Mouse (Mus musculus) heart, adult 18-20 months (tissue): ENCODE results near the gene E330009J07Rik. TPM values are rescaled to one million over a fixed set of nuclear protein-coding genes. Genes with fewer than 3 reads are reported as not detected.
A peak's percentile ranks its signal among the peaks of the same experiment; 100 is the strongest.

Experiments
- DNase-seq, 2 experiments: peaks; one replicate each; pipeline ENCODE4 v3.0.0; 2021 to 2022; ENCODE audit warnings: mixed read lengths in 1 of 2
- long read RNA-seq, 2 experiments: library from polyadenylated mRNA; stranded (forward); transcript quantifications; one replicate each; pipeline ENCODE4 v2.0.0; 2021
- total RNA-seq, 2 experiments: library from RNA; stranded (reverse); gene quantifications; 2 replicates each; pipeline ENCODE4 v1.2.3; 2021

E330009J07Rik gene
- total RNA-seq: 1 to 10 TPM; 4.0 to 4.3 TPM
- long read RNA-seq, experiment 1, full-length matches to known transcripts: 2 of 2 reads
- long read RNA-seq, experiment 1, partial matches to known transcripts: 0 of 2 reads
- long read RNA-seq, experiment 1, other reads (novel, unspliced or antisense): 0 of 2 reads
- long read RNA-seq, experiment 2, partial matches to known transcripts: 0 of 1 reads
- long read RNA-seq, experiment 2, other reads (novel, unspliced or antisense): 1 of 1 reads

DNA sequence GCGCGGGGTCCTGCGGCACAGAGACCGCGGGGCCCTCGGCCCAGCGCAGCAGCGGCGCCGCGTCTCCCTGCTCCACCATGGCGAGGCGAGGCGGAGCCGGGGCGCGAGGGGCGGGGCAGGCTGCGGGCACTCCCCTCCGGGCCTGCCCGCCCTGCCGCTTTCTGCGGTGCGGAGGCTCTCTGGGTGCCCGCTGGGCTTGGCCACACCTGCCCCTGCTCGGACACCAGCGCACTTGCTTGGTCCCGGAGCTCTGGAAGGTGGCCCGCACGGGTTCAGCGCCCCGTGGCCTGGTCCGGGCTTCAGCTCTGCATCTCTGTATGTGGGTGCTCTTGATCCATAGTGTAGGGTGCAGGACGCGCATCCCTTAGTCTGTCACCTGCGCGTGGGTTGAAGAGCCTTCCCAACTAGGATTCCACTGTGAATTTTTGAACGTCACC, at the start of gene E330009J07Rik:
Gene E330009J07Rik (minus strand): TSS at position 89 of the 437 bp plus-strand sequence.
- peak; percentile 85 to 88 for DNase-seq

DNA sequence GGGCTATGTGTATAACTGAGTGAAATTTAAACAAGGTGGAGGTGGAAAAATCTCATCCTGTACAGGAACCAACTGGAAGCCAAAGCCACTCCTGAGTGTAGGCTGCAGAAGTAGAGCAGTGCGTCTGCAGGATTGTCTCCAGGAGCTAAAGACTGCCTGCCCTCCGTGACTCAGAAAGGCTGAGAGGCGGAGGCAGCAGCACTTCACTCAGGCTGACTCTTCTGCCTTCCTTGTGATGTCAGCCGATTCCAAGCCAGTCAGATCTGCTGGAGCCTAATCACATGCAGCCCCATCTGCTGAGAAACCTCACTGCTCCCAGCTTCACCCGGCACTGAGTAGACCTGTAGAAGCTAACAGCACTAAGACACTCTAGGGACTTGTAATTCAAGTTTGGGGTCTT, 46.4 kb upstream of the E330009J07Rik start:
- no peak for DNase-seq

DNA sequence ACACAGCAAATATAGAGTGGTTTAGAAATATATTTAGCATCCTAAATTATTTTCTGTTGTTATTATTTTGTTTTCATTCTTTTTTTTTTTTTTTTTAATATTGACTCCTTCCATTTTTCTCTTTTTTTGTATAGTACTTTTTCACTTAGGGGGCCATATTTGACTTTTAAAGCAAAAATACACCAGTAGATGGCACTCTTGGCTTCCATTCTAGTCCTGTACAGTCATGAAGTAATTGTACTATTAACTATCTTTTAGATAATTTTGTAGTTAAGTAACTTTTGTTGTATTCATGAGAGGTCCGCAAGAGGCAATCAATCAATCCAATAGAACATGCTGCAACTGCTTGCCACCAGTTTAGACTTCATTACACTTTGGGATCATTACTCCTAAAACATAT, 43.8 kb upstream of the E330009J07Rik start:
- peak in 1 of 2 experiments; percentile 12 for DNase-seq

DNA sequence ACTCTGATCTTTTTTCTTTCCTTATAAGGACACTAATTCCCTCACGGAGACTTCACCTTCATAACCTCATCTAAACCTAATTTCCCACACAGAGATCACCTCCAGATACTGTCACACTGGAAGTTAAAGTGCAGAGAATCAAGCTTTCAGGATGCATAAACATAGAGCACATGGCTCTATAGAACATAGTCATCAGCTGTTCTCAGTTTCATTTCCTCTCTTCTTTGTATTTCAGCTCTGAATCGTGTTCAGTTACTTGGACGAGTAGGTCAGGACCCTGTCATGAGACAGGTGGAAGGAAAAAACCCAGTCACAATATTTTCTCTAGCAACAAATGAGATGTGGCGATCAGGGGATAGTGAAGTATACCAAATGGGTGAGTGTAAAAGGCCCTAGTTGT, 40.2 kb upstream of the E330009J07Rik start:
- no peak for DNase-seq

GRCm38 (mm10) chr6:40471720-40472010, 35.7 kb upstream of the E330009J07Rik start:
- DNase-seq: peak in 1 of 2 experiments; percentile 1

- peak; percentile 94 for DNase-seq
These were observed 35.2 kb upstream of the E330009J07Rik start, which contains the start of gene Ssbp1 for GRCm38 (mm10) chr6:40470916-40471719. Gene Ssbp1, plus strand, starts transcription at chr6:40471352.

DNA sequence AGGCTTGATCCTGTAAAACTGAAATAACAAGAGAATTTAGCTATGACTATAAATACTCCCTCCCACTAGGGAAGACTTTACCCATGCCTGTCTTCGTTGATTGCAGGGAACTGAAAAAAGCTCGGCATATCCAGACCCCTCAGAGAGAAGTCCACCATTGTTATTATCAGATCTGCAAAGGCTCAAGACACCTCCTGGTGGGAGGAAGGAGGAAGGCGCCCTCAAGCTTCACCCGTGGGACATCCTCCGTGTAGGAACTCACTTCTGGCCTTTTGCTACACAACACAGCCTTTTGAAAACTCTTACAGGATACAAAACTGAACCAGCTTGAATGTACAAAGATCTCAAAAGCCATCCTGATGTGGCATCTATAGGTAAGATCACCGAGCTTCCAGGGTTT, 29.8 kb upstream of the E330009J07Rik start:
- DNase-seq: no peak

- DNase-seq: peak in 1 of 2 experiments; percentile 25
These were observed 18.6 kb upstream of the E330009J07Rik start for GRCm38 (mm10) chr6:40454436-40455041.

DNA sequence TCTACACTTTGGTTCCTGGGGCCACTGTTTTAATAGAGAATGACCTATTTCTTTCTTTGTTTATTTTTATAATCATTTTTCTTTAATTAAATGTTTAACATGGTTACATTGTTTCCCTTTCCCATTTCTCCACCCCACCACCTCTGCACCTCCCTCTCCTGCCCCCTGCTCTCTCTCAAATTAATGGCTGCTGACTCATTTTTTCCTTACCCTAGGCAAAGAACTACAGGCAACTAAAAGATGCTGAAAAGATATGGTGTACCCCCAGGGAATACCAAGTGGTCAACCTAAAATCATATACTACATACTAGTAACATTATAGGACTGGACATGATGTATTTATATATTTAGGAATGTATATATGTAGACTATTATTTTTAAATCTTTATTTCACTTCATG, 12.7 kb upstream of the E330009J07Rik start:
- no peak for DNase-seq

DNA sequence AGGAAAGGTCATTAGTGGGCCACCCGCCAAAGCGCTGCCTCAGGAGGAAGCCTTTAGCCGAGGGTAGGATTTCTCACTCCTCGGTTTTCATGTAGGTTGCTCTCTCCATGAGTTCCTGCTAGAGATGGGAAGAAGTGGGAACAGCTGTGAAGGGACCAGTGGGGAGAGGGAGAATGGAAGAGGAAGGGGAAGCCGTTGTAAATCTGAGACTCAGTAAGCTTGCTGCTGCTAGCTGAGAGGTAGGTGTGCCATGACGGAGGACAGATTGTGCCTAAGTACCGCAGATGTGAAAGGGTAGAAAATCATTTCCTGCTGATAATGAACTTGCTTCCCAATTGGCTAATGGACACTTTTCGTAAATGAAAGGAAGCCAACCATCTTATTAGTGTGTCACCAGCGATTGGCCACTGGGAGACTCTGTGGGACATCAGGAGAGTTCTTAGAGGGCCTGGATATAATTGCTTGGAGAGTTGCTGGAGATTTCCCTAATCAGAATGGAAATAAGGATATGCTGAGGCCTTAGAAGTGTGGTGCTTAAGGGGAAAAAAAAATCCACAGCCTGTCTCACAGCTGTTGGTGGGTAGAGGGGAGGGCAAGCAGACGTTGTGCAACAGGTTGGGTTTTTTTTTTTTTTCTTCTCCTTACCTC, 7.5 kb upstream of the E330009J07Rik start:
- no peak for DNase-seq

DNA sequence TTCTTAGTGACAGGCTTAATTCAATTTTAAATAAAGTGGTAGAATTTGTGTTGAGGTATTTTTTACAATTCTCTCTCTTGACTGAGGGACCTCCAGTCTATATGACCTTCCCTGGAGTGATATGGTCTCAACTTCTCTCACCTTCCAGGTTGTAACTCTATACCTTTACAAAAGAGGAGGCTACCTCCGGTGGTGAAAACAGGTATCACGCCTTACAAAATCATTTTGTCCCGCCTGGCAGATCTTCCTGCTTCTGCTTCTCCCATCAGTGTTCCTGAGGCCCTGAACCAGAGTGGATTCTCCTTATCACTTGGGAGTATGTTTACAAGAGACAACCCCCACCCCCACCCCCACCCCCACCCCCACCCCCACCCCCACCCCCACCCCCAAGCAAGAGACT, 5.8 kb upstream of the E330009J07Rik start:
- DNase-seq: no peak

DNA sequence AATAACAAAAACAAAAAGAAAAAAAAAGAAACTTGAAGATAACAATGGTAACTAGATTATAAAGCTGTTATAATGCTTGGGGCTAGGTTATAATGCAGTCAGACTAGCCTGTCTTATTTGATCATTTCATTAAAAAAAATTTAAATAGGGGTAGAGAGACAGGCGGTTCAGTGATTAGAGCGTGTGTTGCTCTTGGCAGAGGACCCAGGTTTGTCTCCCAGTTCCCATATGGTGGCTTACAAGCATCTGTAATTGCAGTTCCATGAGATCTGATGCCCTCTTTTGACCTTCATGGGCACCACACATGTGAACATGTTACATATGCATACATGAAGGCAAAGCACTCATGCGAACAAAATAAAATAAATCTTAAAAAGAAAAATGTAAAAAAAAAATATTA, 5.3 kb upstream of the E330009J07Rik start:
- no peak for DNase-seq

- DNase-seq: no peak
These were observed 3.8 kb upstream of the E330009J07Rik start for GRCm38 (mm10) chr6:40439731-40440130.

DNA sequence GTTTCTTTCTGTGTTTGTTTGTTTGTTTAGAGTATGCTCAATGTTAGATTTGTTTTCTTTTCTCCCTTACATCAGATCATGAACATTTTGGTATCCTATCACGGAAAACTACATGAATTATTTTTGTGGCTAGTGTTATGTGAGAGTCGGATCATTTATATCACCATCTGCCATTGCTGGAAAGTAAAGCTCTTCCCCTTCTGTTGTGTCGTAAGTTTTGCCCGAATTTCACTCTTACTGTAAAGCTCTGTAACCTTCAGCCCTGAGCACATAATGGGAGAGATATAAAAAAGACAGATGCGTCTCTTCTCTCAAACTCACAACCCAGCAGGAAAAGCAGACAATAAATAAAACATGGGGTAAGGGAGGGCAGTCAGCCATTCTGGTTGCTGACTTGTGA, 3.0 kb upstream of the E330009J07Rik start, which contains the start of gene Wee2:
Gene Wee2 (plus strand): TSS at position 153 of the 400 bp plus-strand sequence.
- DNase-seq: no peak

GRCm38 (mm10) chr6:40435151-40436046, 536 bp downstream of the E330009J07Rik start:
- peak; percentile 41 to 54 for DNase-seq

- DNase-seq: no peak
These were observed 1.2 kb downstream of the E330009J07Rik start for GRCm38 (mm10) chr6:40434697-40435096.

- DNase-seq: no peak
These were observed 3.3 kb downstream of the E330009J07Rik start for GRCm38 (mm10) chr6:40432346-40433275.

DNA sequence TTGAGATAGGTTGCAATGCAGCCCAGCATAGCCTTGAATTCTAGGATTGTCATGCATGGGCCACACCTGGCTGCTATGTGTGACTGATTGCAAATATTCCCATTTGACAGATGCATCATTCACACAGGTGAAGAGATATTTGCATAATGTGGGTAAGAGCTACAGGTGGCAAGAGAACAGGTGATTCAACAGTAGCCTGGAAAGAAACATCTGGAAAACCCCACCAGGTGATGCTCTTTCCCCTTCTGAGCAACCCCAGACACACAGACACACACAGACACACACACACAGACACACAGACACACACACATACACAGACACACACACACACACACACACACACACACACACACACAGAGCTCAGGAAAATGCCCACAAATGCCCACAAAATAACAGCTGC, 4.1 kb downstream of the E330009J07Rik start:
- DNase-seq: no peak

DNA sequence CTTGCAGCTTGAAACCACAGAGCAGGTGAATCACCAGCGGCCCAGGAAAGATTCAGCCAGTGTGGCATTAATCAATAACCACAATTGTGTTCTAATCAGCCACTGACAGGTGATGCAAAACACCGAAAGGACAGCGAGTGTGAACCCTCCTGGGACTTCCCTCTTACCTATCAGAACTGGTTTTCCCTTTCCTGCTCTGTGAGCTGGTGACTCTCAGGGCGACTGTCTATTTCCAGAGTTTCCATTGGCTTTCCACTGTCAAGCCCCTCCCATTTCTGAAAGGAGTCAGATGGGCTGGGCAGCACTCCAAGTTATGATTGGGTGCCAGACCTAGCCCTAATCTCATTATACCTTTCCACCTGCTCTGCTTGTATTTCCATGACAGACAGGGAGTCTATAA, 4.6 kb downstream of the E330009J07Rik start:
- no peak for DNase-seq

DNA sequence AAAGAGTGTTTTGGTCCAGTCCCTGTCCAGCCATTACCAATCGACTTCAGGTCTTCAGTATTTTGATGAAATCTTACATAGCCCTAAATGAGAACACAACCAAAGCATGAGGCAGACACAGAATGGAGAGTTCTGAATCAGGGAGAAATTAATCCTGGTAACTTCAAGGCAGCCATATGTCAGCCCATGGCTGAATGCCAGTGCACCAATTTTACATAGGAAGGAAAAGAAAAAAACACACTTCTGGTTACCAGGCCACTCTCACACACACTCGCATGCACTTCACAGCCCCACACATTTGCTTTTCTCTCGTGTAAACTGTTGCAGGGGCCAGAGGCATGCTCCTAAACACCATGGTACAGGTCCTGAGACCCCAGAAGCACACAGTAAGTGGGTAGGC, 5.1 kb downstream of the E330009J07Rik start:
- DNase-seq: no peak
